Mouse (Mus musculus) limb, embryonic 15.5 days (tissue): ENCODE measurements at regions not wholly inside any gene's neighbourhood (a gene's known extent, or its start where the extent isn't known, plus 50 kb on each side); places are given as distances from the start of the nearest gene placed in this dataset.

Source experiments
- ATAC-seq: fragments of 200-750 bp; cut with Nextera tagmentation; 2 replicates; pipeline ENCODE4 v1.8.0; 2017; ENCODE audit warnings: low read depth, moderate TSS enrichment; ENCODE audit not compliant: insufficient number of reproducible peaks, low FRiP score, low TSS enrichment
- H3K27ac ChIP-seq: fragments of 300-500 bp; sonication (generic); 2 replicates; pipeline ENCODE4 v1.5.1; 2015; ENCODE audit warnings: moderate library complexity, mild to moderate bottlenecking, inconsistent platforms
- H3K27me3 ChIP-seq: fragments of 300-500 bp; sonication (generic); 2 replicates; pipeline ENCODE4 v1.6.1; 2015; ENCODE audit warnings: inconsistent platforms
- H3K36me3 ChIP-seq: fragments of 300-500 bp; sonication (generic); 2 replicates; pipeline ENCODE4 v1.6.1; 2015; ENCODE audit warnings: inconsistent platforms
- H3K4me1 ChIP-seq: fragments of 300-500 bp; sonication (generic); 2 replicates; pipeline ENCODE4 v1.6.1; 2015; ENCODE audit warnings: inconsistent platforms
- H3K4me2 ChIP-seq: fragments of 300-500 bp; sonication (generic); 2 replicates; pipeline ENCODE4 v1.6.1; 2015; ENCODE audit warnings: mild to moderate bottlenecking, inconsistent platforms
- H3K4me3 ChIP-seq: fragments of 300-500 bp; sonication (generic); 2 replicates; pipeline ENCODE4 v1.5.1; 2015; ENCODE audit warnings: mild to moderate bottlenecking, inconsistent platforms
- H3K9ac ChIP-seq: fragments of 300-500 bp; sonication (generic); 2 replicates; pipeline ENCODE4 v1.6.1; 2015; ENCODE audit warnings: inconsistent platforms
- H3K9me3 ChIP-seq: fragments of 300-500 bp; sonication (generic); 2 replicates; pipeline ENCODE4 v1.6.1; 2016; ENCODE audit warnings: inconsistent platforms
- WGBS: fragments of 180-500 bp; shearing (Covaris S2); methylation state at CpG from one replicate; pipeline ENCODE4 v1.1.7; 2015; 5-methylcytosine and 5-hydroxymethylcytosine counted together

- no peaks in the 10 kb centered on the region for H3K9me3 ChIP-seq
- WGBS = 61% methylated on average over 6 of the region's 6 CpGs
These were observed 125.9 kb upstream of the BC052040 start for GRCm38 (mm10) chr2:115455593-115455992.

GRCm38 (mm10) chr2:115456372-115457022 is 125.0 kb upstream of the BC052040 start:
- H3K4me1 ChIP-seq = no peaks in the 10 kb centered on the region
- WGBS = 61% methylated on average over 5 of the region's 5 CpGs
- H3K9ac ChIP-seq = no peak overlapping the region
- H3K36me3 ChIP-seq = no peaks in the 10 kb centered on the region
- H3K27me3 ChIP-seq = no peaks in the 10 kb centered on the region
- H3K4me3 ChIP-seq = no peak overlapping the region
- H3K27ac ChIP-seq = no peak overlapping the region
- H3K9me3 ChIP-seq = no peaks in the 10 kb centered on the region
- no peak overlapping the region for H3K4me2 ChIP-seq
- ATAC-seq = no peak

More at GRCm38 (mm10) chr2:115455593-115455992, 125.9 kb upstream of the BC052040 start:
- Histone ChIP-seq H3K27ac (no peak overlapping the region), H3K4me1 (no peaks in the 10 kb centered on the region), H3K27me3 (no peaks in the 10 kb centered on the region), H3K36me3 (no peaks in the 10 kb centered on the region), H3K4me2 (no peak overlapping the region), H3K4me3 (no peak overlapping the region), H3K9ac (no peak overlapping the region)
- ATAC-seq = no peak

- no peak for ATAC-seq
- no peaks in the 10 kb centered on the region for H3K36me3 ChIP-seq
- 51% methylated on average over 5 of the region's 5 CpGs for WGBS
- H3K27ac ChIP-seq = no peak overlapping the region
- no peaks in the 10 kb centered on the region for H3K4me1 ChIP-seq
- no peak overlapping the region for H3K9ac ChIP-seq
- H3K9me3 ChIP-seq = no peaks in the 10 kb centered on the region
- H3K4me2 ChIP-seq = no peak overlapping the region
- H3K4me3 ChIP-seq = no peak overlapping the region
- H3K27me3 ChIP-seq = no peaks in the 10 kb centered on the region
These were observed 121.3 kb upstream of the BC052040 start for GRCm38 (mm10) chr2:115460028-115460881.

GRCm38 (mm10) chr2:115460882-115461151 is 120.7 kb upstream of the BC052040 start:
- ATAC-seq = no peak
- 77% methylated on average over 1 of the region's 1 CpGs for WGBS
- no peak overlapping the region for H3K9ac ChIP-seq
- no peak overlapping the region for H3K4me3 ChIP-seq
- H3K36me3 ChIP-seq = no peaks in the 10 kb centered on the region
- no peaks in the 10 kb centered on the region for H3K4me1 ChIP-seq
- H3K27me3 ChIP-seq = no peaks in the 10 kb centered on the region
- no peak overlapping the region for H3K4me2 ChIP-seq
- no peak overlapping the region for H3K27ac ChIP-seq
- no peaks in the 10 kb centered on the region for H3K9me3 ChIP-seq

- no peak for ATAC-seq
These were observed 115.3 kb upstream of the BC052040 start for GRCm38 (mm10) chr2:115466170-115466569.

GRCm38 (mm10) chr2:115467107-115467745 is 114.3 kb upstream of the BC052040 start:
- 67% methylated on average over 11 of the region's 11 CpGs for WGBS
- Histone ChIP-seq H3K36me3 (no peaks in the 10 kb centered on the region), H3K4me3 (no peak overlapping the region), H3K4me1 (0 out of 2 replicates have a peak, but pooled peaks cover 3% of the 10 kb centered on the region), H3K27ac (no peak overlapping the region), H3K9me3 (no peaks in the 10 kb centered on the region), H3K27me3 (no peaks in the 10 kb centered on the region), H3K9ac (no peak overlapping the region), H3K4me2 (no peak overlapping the region)
- no peak for ATAC-seq

More at GRCm38 (mm10) chr2:115466170-115466569, 115.3 kb upstream of the BC052040 start:
- H3K9me3 ChIP-seq = no peaks in the 10 kb centered on the region
- H3K4me2 ChIP-seq = no peak overlapping the region
- no peak overlapping the region for H3K4me3 ChIP-seq
- no peaks in the 10 kb centered on the region for H3K27me3 ChIP-seq
- no peak overlapping the region for H3K27ac ChIP-seq
- WGBS = 60% methylated on average over 4 of the region's 4 CpGs
- H3K4me1 ChIP-seq = 0 out of 2 replicates have a peak, but pooled peaks cover 3% of the 10 kb centered on the region
- H3K36me3 ChIP-seq = no peaks in the 10 kb centered on the region
- no peak overlapping the region for H3K9ac ChIP-seq

- H3K27ac ChIP-seq = no peak overlapping the region
- H3K4me2 ChIP-seq = peak overlapping the region; percentile 17; the same call in 1 of the 2 replicates
- no peak overlapping the region for H3K9ac ChIP-seq
- H3K4me3 ChIP-seq = no peak overlapping the region
- H3K9me3 ChIP-seq = no peaks in the 10 kb centered on the region
- no peaks in the 10 kb centered on the region for H3K27me3 ChIP-seq
- 52% methylated on average over 6 of the region's 6 CpGs for WGBS
- no peaks in the 10 kb centered on the region for H3K36me3 ChIP-seq
- H3K4me1 ChIP-seq = 0 out of 2 replicates have a peak, but pooled peaks cover 3% of the 10 kb centered on the region
- ATAC-seq = no peak
These were observed 113.6 kb upstream of the BC052040 start for GRCm38 (mm10) chr2:115467936-115468335.

GRCm38 (mm10) chr2:115468471-115468909 is 113.0 kb upstream of the BC052040 start:
- no peak overlapping the region for H3K27ac ChIP-seq
- no peaks in the 10 kb centered on the region for H3K36me3 ChIP-seq
- peak overlapping the region; percentile 17; the same call in 1 of the 2 replicates for H3K4me2 ChIP-seq
- no peaks in the 10 kb centered on the region for H3K9me3 ChIP-seq
- H3K9ac ChIP-seq = no peak overlapping the region
- H3K27me3 ChIP-seq = no peaks in the 10 kb centered on the region
- ATAC-seq = no peak
- H3K4me3 ChIP-seq = no peak overlapping the region
- 0 out of 2 replicates have a peak, but pooled peaks cover 3% of the 10 kb centered on the region for H3K4me1 ChIP-seq
- WGBS = 22% methylated on average over 7 of the region's 7 CpGs

GRCm38 (mm10) chr2:115469165-115469821 is 112.2 kb upstream of the BC052040 start:
- Histone ChIP-seq H3K27ac (no peak overlapping the region), H3K27me3 (no peaks in the 10 kb centered on the region), H3K4me2 (no peak overlapping the region), H3K9ac (no peak overlapping the region), H3K4me3 (no peak overlapping the region), H3K9me3 (no peaks in the 10 kb centered on the region), H3K4me1 (0 out of 2 replicates have a peak, but pooled peaks cover 3% of the 10 kb centered on the region), H3K36me3 (no peaks in the 10 kb centered on the region)
- ATAC-seq = no peak
- WGBS = 65% methylated on average over 6 of the region's 6 CpGs

- no peak for ATAC-seq
- no peak overlapping the region for H3K27ac ChIP-seq
- H3K27me3 ChIP-seq = no peaks in the 10 kb centered on the region
- 53% methylated on average over 2 of the region's 2 CpGs for WGBS
- no peaks in the 10 kb centered on the region for H3K9me3 ChIP-seq
- 0 out of 2 replicates have a peak, but pooled peaks cover 3% of the 10 kb centered on the region for H3K4me1 ChIP-seq
- no peak overlapping the region for H3K4me2 ChIP-seq
- H3K9ac ChIP-seq = no peak overlapping the region
- no peak overlapping the region for H3K4me3 ChIP-seq
- H3K36me3 ChIP-seq = no peaks in the 10 kb centered on the region
These were observed 109.1 kb upstream of the BC052040 start for GRCm38 (mm10) chr2:115472393-115472792.

- Histone ChIP-seq H3K4me2 (no peak overlapping the region), H3K9me3 (no peaks in the 10 kb centered on the region), H3K27ac (peak overlapping the region; percentile 55; the same call in 1 of the 2 replicates), H3K36me3 (no peaks in the 10 kb centered on the region), H3K4me3 (no peak overlapping the region), H3K27me3 (no peaks in the 10 kb centered on the region), H3K9ac (no peak overlapping the region), H3K4me1 (peaks cover 5% of the 10 kb centered on the region)
- ATAC-seq = peak; percentile 80; the same call in 1 of the 2 replicates
- 21% methylated on average over 13 of the region's 13 CpGs for WGBS
These were observed 97.9 kb upstream of the BC052040 start for GRCm38 (mm10) chr2:115483418-115484288.
